Mouse (Mus musculus) cerebellum, adult 11-12 months (tissue): ENCODE measurements at regions not wholly inside any gene's neighbourhood (a gene's known extent, or its start where the extent isn't known, plus 50 kb on each side); places are given as distances from the start of the nearest gene placed in this dataset.
A peak's percentile ranks its signal among the peaks of the same experiment; 100 is the strongest.

Experiments used
- DNase-seq: peaks from one replicate; pipeline ENCODE4 v3.0.0; 2022

DNA sequence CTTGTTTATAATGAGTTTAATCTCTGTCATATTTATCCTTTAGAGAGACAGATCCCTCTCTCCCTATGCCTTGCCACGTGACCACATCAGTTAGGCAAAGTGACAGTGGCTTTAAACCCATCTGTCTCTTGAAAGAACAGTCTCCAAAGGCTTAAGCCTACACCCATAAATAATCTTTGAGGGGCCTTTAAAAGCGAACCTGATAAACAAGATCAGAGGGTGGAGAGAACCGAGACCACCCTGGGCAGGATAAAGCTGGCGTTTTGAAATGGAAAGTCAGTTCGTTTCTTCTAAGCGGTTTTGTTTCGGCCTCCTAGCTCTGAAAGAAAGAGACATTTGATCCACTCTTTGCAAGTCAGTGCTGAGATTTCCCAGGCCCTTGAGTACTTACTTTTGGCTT is 149.5 kb downstream of the Ackr3 start:
- DNase-seq = no peak

DNA sequence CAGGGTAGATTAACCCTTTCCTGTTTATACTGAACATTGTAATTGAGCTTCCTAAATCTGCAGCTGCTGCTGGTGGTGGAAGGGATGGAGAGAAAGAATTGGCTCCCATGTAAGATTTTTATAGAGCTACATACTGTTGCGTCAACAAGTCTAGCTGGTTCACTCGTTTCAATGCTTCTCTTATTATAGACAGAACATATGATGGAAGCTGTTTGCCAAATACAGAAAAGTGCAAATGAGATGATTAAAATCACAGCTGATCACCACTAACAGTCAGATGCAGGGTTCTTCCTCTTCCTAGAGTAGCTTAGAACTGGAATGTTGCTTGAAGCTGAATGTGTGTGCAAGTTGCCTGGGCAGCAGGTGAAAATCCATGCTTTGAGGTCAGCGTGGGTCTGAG is 152.8 kb downstream of the Ackr3 start:
- DNase-seq = no peak

- DNase-seq = no peak
Measured at GRCm38 (mm10) chr1:90357391-90357790, 153.6 kb downstream of the Ackr3 start.

DNA sequence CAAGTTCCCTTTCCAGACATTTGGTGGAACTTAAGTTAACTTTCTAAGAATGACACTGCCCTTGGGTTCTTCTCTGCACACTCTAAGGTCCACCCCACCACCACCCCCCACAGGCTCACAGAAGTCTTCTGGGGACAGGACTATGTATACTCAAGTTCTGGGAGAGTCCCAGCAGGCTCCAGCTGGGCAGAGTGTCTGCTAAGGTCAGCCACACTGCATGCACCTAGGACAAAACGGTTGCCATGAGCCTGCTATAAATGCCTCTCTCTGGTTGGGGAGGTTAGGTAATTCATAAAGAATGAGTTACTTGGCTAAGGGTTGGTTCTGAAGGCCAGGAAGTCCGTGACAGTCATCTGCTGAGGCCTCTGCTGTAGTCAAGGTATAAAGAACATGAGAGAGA is 155.2 kb downstream of the Ackr3 start:
- DNase-seq = no peak

DNA sequence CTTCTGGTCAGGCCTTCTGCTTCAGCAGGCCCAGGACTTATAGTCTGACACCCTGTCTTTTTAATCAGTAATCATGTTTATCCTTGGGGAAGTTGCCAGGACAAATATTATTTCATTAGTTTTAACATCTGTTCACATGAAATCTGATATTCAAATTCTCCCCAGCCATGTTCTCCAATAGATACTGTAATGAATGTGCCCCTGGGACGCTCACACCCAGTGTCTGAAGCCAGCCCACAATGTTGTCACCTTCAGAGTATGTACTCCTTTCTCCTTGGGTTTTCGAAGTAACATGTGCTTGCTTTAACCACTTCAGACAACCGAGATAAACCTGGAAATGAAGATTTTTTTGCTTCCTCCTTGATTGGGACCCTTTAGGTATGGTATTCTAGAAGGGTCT is 156.3 kb downstream of the Ackr3 start:
- no peak for DNase-seq

- no peak for DNase-seq
Measured at GRCm38 (mm10) chr1:90364444-90364843, 160.7 kb downstream of the Ackr3 start.

DNA sequence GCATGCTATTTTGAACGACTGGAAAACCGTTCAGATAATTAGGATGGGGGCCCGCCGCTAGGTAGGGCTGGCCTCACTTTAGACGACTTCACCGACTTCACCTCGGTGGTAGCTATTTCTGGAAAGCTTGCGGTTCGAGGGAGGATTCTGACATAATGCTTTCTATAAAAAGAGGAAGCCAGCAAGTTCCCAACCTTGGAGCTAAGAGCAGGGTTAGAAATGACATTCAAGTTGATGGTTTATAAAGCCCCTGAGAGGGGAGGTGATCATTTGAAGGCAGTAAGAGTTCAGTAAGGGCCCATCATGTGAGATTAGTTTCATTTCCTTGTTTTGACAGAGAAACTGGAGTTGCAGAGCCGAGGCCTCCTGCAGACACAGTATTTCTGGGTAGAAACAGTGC is 164.8 kb downstream of the Ackr3 start:
- no peak for DNase-seq

DNA sequence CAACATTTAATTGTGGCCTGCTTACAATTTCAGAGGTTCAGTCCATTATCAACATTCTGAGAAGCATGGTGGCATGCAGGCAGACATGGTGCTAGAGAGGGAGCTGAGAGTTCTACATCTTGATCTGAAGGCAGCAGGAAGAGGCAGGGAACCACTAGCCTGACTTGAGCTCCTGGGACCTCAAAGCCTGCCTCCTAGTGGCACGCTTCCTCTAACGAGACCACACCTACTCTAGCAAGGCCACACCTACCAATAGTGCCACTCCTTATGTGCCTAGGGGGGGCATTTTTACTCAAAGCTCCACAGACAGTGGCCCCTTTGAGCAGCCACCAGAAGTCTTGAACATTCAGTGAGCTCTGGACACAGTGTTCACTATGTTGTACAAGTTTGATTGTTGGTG is 165.5 kb downstream of the Ackr3 start:
- no peak for DNase-seq

GRCm38 (mm10) chr1:90370766-90371165 is 167.0 kb downstream of the Ackr3 start:
- DNase-seq = no peak

DNA sequence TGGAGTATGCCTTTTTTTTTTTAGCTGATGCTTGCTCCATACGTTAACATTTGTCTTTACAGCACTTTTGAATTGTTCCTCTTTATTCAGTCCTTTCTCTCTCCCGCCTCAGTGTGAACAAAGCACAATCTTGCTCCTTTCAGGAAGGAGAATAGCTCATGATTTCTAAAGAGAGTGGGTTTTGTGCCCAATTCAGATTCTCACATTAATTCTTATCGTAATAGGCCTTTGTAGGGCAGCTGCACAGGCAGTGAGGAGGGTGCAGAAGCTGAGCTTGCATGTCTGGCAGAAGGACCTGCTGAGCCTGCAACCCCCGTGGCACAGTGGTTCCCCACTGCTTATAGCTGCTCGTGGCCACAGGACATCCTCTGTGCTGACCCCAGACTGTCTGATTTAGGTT is 169.2 kb downstream of the Ackr3 start:
- no peak for DNase-seq

- DNase-seq = no peak
Measured at GRCm38 (mm10) chr1:90374517-90374916, 170.7 kb downstream of the Ackr3 start.

- DNase-seq = no peak
Measured at GRCm38 (mm10) chr1:90380034-90380705, 176.4 kb downstream of the Ackr3 start.

- peak; percentile 23 for DNase-seq
Measured at GRCm38 (mm10) chr1:90382941-90383470, 179.2 kb downstream of the Ackr3 start.

DNA sequence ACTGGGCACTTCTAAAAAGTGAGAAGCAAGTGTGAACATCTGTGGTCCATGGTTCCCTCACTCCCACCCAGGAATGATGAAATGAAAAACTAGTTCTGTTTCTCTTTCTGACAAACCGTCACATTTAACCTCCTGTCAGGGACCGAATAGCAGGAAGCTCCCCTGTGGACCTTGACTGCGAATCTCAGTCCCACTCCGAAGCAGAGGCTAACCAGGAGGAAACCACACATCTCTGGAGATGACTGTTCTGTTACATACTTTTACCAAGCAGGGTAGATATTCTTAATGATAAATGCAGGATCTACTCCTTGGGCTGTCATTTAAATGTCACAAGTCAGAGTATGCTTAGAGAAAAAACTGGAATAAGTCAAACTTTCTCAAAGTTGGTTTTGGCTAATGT is 181.2 kb downstream of the Ackr3 start:
- no peak for DNase-seq

DNA sequence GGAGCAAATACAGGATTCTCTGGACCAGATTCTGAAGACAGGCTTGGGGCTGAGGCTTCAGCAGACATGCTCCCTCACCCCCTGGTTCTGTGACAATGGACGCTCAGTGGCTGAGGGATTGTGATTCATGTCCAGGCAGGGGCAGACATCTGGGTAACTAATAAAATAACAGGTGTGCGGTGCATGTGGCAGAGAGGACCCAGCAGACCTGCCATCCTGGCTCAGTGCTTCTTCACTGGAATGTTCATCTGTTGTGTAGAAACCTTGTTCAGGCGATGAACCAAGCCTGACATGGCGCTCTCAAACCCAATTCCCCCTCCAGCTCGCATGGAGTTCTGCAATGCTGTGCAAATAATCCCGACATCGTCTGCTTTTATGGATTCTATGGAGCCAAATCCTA is 183.0 kb downstream of the Ackr3 start:
- DNase-seq = no peak

DNA sequence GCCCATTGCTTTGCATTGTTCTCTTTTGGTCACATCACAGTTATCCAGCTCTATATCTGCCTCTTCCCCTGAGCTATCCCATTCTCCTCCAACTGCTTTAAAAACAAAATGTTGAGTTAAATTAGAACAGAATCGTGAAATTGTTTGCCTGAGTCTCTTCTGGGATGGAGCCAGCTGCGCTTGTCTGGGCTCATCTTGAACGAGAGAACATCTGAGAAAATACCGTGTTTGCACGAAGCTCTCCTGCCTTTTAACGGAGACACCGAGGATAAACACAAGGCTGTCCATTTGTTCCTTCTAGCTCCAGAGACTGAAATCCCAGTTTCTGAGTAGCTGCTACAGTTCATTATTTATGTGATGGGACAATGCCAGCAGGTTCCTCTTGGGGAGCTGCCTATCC is 186.6 kb downstream of the Ackr3 start:
- DNase-seq = no peak

- no peak for DNase-seq
Measured at GRCm38 (mm10) chr1:90393861-90394260, 190.1 kb downstream of the Ackr3 start.

DNA sequence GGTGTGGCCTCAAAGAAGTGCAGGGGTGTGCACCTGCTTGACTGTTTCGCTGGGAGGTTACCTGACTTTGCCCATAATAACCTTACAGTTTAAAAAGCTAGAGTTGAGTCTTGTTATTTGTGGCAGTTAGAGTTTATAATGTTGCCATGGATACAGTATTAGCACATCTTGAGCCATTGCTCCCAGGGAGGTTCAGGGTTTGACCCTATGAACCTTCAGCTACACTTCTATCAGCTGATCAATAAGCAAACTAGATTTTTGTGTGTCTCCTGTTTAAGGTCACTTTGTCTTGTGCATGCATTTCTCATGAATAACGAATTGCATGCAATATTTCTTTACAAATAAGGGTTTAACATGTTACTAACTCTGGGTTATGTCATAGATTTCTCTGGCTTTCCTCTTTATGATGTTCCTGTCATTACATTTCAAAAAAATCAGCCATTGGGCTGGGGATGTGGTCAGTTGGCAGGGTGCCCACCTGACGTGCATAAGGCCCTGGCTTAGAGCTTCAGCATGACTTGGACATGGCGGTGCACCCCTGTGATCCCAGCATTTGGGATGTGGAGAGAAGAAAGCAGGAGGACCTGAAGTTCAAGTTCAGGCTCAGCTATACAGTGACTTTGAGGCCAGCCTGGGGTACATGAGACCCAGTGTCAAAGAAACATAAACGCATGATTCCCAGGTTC is 191.7 kb downstream of the Ackr3 start:
- DNase-seq = no peak

DNA sequence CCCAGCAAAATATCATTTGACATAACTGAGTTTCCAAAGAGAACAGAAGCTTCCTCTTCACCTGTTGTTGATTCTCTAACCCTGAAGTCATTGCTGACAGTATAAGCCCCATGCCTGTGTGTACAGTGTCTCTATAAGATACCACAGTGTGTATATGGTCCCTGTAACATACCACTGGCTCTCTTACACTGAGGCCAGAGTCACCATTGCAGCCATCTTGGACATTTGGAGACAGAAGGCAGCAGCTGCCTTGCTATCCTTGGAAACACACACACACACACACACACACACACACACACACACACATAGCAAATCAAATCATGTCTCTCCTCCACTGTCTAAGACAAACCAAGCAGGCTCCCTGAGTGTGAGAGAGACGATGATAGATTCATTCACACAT is 192.9 kb downstream of the Ackr3 start:
- no peak for DNase-seq

DNA sequence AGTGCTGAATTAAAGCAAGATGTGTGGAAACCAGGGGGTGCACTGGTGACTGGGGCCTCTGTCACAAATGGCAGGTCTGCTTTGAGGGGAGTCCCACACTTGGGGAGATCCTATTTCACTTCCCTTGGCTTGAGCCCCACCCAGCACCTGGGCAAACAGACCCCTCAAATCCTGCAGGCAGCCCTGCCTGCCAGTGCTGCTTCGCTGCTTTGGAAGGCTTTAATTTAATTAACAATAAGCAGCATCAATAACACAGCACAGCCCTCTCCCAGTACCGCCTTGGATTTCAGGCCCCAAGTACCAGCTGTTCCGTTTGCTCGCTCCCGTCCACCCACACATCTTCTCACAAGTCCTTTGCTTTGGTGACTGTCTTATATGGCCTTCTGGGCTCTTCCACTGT is 193.6 kb downstream of the Ackr3 start:
- no peak for DNase-seq

- no peak for DNase-seq
Measured at GRCm38 (mm10) chr1:90398396-90398975, 194.7 kb downstream of the Ackr3 start.

DNA sequence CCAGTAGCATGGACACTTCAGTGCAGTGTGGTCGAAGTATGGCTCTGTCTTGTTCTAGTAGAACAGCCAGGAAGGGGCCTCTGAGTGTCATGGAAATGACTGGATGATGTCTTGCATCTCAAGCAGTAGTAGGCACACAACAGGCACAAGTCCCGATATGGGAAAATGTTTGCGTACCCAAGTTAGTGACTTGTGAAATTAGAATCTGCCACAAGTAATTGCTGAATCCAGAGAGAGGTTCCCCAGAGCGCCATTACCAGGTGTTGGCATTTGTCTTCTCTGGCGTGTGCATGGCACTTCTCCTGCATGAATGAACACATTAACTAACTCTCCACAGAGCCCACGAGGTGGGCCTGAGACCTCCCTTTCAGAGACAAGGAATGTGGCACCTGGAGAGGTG is 199.3 kb downstream of the Ackr3 start:
- DNase-seq = no peak

GRCm38 (mm10) chr1:90404717-90405487 is 197.9 kb upstream of the Cops8 start:
- DNase-seq = no peak

DNA sequence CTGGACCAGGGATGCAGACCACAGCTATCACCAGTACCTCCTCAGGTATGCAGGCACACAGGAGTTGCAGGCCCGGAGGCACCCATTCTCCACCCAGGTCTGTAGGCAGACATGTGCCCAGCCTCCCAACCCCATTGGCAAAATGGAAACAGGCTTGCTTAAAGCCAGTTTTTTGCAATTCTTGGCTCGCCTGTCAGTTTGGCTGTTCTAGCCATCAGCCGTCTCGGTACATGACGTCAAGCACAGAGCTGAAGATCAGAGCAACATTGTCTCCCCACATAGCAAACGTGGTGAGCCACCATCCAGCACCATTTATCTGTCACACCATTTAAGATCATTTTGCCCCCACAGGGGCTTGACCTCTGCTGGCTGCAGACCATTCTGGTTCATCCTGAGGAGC is 196.1 kb upstream of the Cops8 start:
- no peak for DNase-seq
